Mouse (Mus musculus) erythroblast, embryonic 14.5 days (primary cell): ENCODE data around the gene Dgcr2.

Experiments used
- GATA1 ChIP-seq: IDR thresholded peaks from 2 replicates; pipeline ENCODE4 v1.6.1; 2012; ENCODE audit warnings: low read length, inconsistent platforms, mixed read lengths
- TAL1 ChIP-seq: IDR thresholded peaks from 3 replicates; pipeline ENCODE4 v1.6.1; 2012; ENCODE audit warnings: low read length, inconsistent platforms, mixed read lengths

- TF ChIP-seq TAL1 = no peak
- TF ChIP-seq GATA1 = no peak
Measured at GRCm38 (mm10) chr16:17889689-17890341, 8.5 kb downstream of the Dgcr2 start.
